Mouse (Mus musculus) kidney, embryonic 15.5 days (tissue): Measurements from ENCODE around the gene Slc38a1. TPM values are rescaled to one million over a fixed set of nuclear protein-coding genes. Genes with fewer than 3 reads are reported as not detected.

Experiments
- ATAC-seq: fragments of 200-750 bp; cut with Nextera tagmentation; replicated peaks from 2 replicates; pipeline ENCODE4 v1.8.0; 2017; ENCODE audit warnings: moderate TSS enrichment; ENCODE audit not compliant: low FRiP score
- H3K27ac ChIP-seq: fragments of 300-500 bp; sonication (generic); 2 replicates; pipeline ENCODE4 v1.5.1; 2015; ENCODE audit warnings: mild to moderate bottlenecking, inconsistent platforms
- H3K27me3 ChIP-seq: fragments of 300-500 bp; sonication (generic); 2 replicates; pipeline ENCODE4 v1.6.1; 2015; ENCODE audit warnings: inconsistent platforms
- H3K36me3 ChIP-seq: fragments of 300-500 bp; sonication (generic); 2 replicates; pipeline ENCODE4 v1.6.1; 2015; ENCODE audit warnings: inconsistent platforms
- H3K4me1 ChIP-seq: fragments of 300-500 bp; sonication (generic); 2 replicates; pipeline ENCODE4 v1.6.1; 2015; ENCODE audit warnings: inconsistent platforms
- H3K4me2 ChIP-seq: fragments of 300-500 bp; sonication (generic); 2 replicates; pipeline ENCODE4 v1.6.1; 2015; ENCODE audit warnings: moderate library complexity, mild to moderate bottlenecking, inconsistent platforms
- H3K4me3 ChIP-seq: fragments of 300-500 bp; sonication (generic); replicated peaks from 2 replicates; pipeline ENCODE4 v1.5.1; 2015; ENCODE audit warnings: mild to moderate bottlenecking, inconsistent platforms
- H3K9ac ChIP-seq: fragments of 300-500 bp; sonication (generic); 2 replicates; pipeline ENCODE4 v1.6.1; 2015; ENCODE audit warnings: mild to moderate bottlenecking, inconsistent platforms
- H3K9me3 ChIP-seq: fragments of 300-500 bp; sonication (generic); replicated peaks from 2 replicates; pipeline ENCODE4 v1.6.1; 2016; ENCODE audit warnings: inconsistent platforms
- WGBS: fragments of 180-500 bp; shearing (Covaris S2); methylation state at CpG from one replicate; pipeline ENCODE4 v1.1.7; 2015; ENCODE audit warnings: mixed read lengths; 5-methylcytosine and 5-hydroxymethylcytosine counted together
- polyA plus RNA-seq: library from polyadenylated mRNA; unstranded; fragments of >200 nt; fragmentation: Nextera tagmentation; extraction: Ambion mirVana; gene quantifications from 2 replicates; pipeline ENCODE4 v1.2.1, GENCODE M21; 2015

The Slc38a1 gene
- polyA plus RNA-seq, 1 experiment from 2014 or later = 69.9 TPM

GRCm38 (mm10) chr15:96547256-96548195, 95.2 kb downstream of the Slc38a1 start:
- no peak overlapping the region for H3K4me2 ChIP-seq
- H3K27ac ChIP-seq = no peak overlapping the region
- 69% methylated on average over 21 of the region's 21 CpGs for WGBS
- no peaks in the 10 kb centered on the region for H3K9me3 ChIP-seq
- no peak for ATAC-seq
- H3K4me1 ChIP-seq = 0 out of 2 replicates have a peak, but pooled peaks cover 3% of the 10 kb centered on the region
- H3K4me3 ChIP-seq = no peak overlapping the region
- no peaks in the 10 kb centered on the region for H3K36me3 ChIP-seq
- no peak overlapping the region for H3K9ac ChIP-seq
- H3K27me3 ChIP-seq = no peaks in the 10 kb centered on the region

- H3K9me3 ChIP-seq = no peaks in the 10 kb centered on the region
- WGBS = 4% methylated on average over 24 of the region's 24 CpGs
- no peak for ATAC-seq
Observed at GRCm38 (mm10) chr15:96543181-96543828, 99.4 kb downstream of the Slc38a1 start.

DNA sequence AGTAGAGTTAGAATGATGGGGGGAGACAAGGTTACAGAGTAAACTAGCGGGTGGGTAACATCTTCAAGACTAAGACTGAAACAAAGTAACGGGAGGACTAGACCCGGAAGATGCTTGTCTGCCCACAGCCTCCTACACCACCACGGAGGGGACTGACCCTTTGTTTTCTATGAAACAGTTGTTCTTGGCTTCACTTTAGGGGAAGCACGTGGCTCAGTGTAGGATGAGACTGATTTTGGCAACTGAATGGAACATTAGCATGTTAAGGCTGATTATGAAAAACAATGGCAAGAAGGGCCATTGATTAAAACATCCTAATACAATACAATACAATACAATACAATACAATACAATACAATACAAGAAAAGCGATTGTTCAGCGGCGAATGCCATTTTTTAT, 100.6 kb downstream of the Slc38a1 start:
- WGBS = 74% methylated on average over 8 of the region's 8 CpGs
- Histone ChIP-seq H3K4me2 (no peak overlapping the region), H3K27ac (no peak overlapping the region), H3K4me1 (no peaks in the 10 kb centered on the region), H3K9ac (no peak overlapping the region), H3K27me3 (no peaks in the 10 kb centered on the region), H3K4me3 (no peak overlapping the region), H3K9me3 (no peaks in the 10 kb centered on the region), H3K36me3 (no peaks in the 10 kb centered on the region)
- no peak for ATAC-seq

More at GRCm38 (mm10) chr15:96543181-96543828, 99.4 kb downstream of the Slc38a1 start:
- Histone ChIP-seq H3K9ac (peak overlapping the region; percentile 43; the same call in 1 of the 2 replicates), H3K4me2 (peak overlapping the region; percentile 66), H3K4me3 (peak overlapping the region; percentile 45), H3K27me3 (no peaks in the 10 kb centered on the region), H3K36me3 (no peaks in the 10 kb centered on the region), H3K27ac (no peak overlapping the region), H3K4me1 (0 out of 2 replicates have a peak, but pooled peaks cover 3% of the 10 kb centered on the region)

DNA sequence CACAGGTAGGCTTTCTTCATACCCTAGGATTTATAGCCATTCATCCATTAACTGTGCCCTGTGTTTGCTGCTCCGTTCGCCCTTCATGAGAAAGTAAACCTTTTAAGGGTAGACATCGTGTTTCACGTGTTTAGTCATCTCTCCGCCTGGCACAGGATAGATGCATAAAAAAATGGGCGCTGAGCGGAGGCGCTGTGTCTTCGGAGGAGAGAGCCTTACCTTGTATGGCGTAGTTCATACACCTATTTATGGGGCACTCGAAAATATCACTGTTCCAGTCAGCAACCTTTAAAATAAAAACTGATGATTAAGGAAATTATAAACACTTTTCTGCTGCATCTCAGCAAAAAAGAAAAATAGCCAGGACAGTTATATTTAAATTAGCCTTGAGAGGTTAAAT, 105.4 kb downstream of the Slc38a1 start:
- H3K27ac ChIP-seq = no peak overlapping the region
- no peaks in the 10 kb centered on the region for H3K27me3 ChIP-seq
- no peak overlapping the region for H3K4me2 ChIP-seq
- no peak overlapping the region for H3K4me3 ChIP-seq
- H3K9ac ChIP-seq = no peak overlapping the region
- 93% methylated on average over 11 of the region's 11 CpGs for WGBS
- no peaks in the 10 kb centered on the region for H3K9me3 ChIP-seq
- no peak for ATAC-seq
- H3K36me3 ChIP-seq = no peaks in the 10 kb centered on the region
- no peaks in the 10 kb centered on the region for H3K4me1 ChIP-seq

DNA sequence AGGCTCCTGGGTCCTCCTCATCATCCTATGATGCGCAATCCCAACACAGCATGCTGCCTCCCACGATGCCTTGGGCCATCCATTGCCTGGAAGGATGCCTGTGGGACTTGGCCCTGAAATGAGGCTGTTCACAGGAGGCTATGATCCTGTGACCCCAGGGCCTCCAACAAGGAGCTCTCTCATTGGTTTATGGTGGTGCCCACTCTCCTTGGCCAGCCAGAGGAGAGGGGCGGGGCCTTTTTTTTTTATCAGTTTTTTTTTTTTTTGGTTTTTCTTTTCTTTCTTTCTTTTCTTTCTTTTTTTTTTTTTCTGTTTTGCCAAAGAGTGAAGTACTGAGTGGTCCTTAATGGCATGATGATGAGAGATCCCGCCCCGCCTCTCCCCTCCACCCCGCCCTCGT, 106.3 kb downstream of the Slc38a1 start:
- 91% methylated on average over 7 of the region's 7 CpGs for WGBS
- H3K4me2 ChIP-seq = no peak overlapping the region
- H3K27ac ChIP-seq = no peak overlapping the region
- H3K27me3 ChIP-seq = no peaks in the 10 kb centered on the region
- no peaks in the 10 kb centered on the region for H3K9me3 ChIP-seq
- no peak overlapping the region for H3K4me3 ChIP-seq
- H3K9ac ChIP-seq = no peak overlapping the region
- no peak for ATAC-seq
- no peaks in the 10 kb centered on the region for H3K36me3 ChIP-seq
- no peaks in the 10 kb centered on the region for H3K4me1 ChIP-seq

DNA sequence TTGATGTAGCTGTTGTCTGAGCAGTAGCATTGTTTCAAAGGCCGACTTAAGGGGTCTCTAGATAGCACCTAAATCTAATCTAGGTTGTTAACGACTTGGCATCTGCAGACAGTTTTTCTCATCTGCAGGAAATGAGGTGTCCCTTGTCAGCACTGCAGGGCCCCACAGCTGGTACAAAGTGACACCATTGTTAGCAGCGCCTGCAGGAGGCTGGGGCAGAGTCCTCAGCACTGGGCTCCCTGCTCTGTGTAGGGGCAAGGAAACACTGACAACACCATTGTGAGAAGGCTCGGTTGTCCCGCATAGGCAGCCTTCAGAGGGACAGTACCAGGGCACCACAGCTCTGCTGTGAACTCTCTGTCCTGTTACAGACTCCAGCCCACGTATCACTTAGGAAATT, 115.0 kb downstream of the Slc38a1 start:
- Histone ChIP-seq H3K4me1 (no peaks in the 10 kb centered on the region), H3K4me3 (no peak overlapping the region), H3K4me2 (no peak overlapping the region), H3K27ac (no peak overlapping the region), H3K36me3 (no peaks in the 10 kb centered on the region), H3K9me3 (no peaks in the 10 kb centered on the region), H3K9ac (no peak overlapping the region), H3K27me3 (no peaks in the 10 kb centered on the region)
- WGBS = 27% methylated on average over 6 of the region's 6 CpGs
- ATAC-seq = no peak

GRCm38 (mm10) chr15:96524239-96524738, 118.4 kb downstream of the Slc38a1 start:
- Histone ChIP-seq H3K9ac (no peak overlapping the region), H3K27me3 (no peaks in the 10 kb centered on the region), H3K4me3 (no peak overlapping the region), H3K27ac (no peak overlapping the region), H3K4me1 (no peaks in the 10 kb centered on the region), H3K4me2 (no peak overlapping the region), H3K36me3 (no peaks in the 10 kb centered on the region), H3K9me3 (no peaks in the 10 kb centered on the region)
- 62% methylated on average over 9 of the region's 9 CpGs for WGBS
- no peak for ATAC-seq

Other genes with a start within 250 kb of the Slc38a1 start
- gene Scaf11, start 182.1 kb downstream of the Slc38a1 start, polyA plus RNA-seq = 95.6 and 102 TPM in 2 replicates
- gene Slc38a2, start 56.8 kb upstream of the Slc38a1 start, polyA plus RNA-seq = 134 and 138 TPM in 2 replicates